Mouse (Mus musculus) frontal cortex, adult 2 months (tissue): ENCODE results near the gene Sgpp1. TPM values are rescaled to one million over a fixed set of nuclear protein-coding genes. Genes with fewer than 3 reads are reported as not detected.

Experiments used
- DNase-seq, 2 experiments: peaks; one replicate each; pipeline ENCODE4 v3.0.0; 2022; ENCODE audit warnings: low spot score in 1 of 2; ENCODE audit errors: extremely low spot score in 1 of 2
- polyA plus RNA-seq: library from polyadenylated mRNA; depleted of rRNA; stranded (reverse); fragments of >200 nt; gene quantifications from 2 replicates; pipeline ENCODE4 v1.2.3, GENCODE M21; 2012; rRNA removed

Gene Sgpp1
- polyA plus RNA-seq, result 26.4 and 29.3 TPM in 2 replicates

- DNase-seq, result peak; percentile 40 to 76
Measured at GRCm38 (mm10) chr12:75735246-75736200, at the start of gene Sgpp1. TSS of gene Sgpp1 (minus strand) at chr12:75735729.

GRCm38 (mm10) chr12:75784271-75784751, 48.8 kb upstream of the Sgpp1 start:
- DNase-seq, result no peak

- DNase-seq, result no peak
Measured at GRCm38 (mm10) chr12:75781995-75782394, 46.5 kb upstream of the Sgpp1 start.

GRCm38 (mm10) chr12:75781445-75781844, 45.9 kb upstream of the Sgpp1 start:
- no peak for DNase-seq

GRCm38 (mm10) chr12:75772424-75773034, 37.0 kb upstream of the Sgpp1 start:
- DNase-seq, result peak in 1 of 2 experiments; percentile 62

GRCm38 (mm10) chr12:75771410-75771809, 35.9 kb upstream of the Sgpp1 start:
- no peak for DNase-seq

GRCm38 (mm10) chr12:75766885-75767317, 31.4 kb upstream of the Sgpp1 start:
- DNase-seq, result no peak

- no peak for DNase-seq
Measured at GRCm38 (mm10) chr12:75766395-75766794, 30.9 kb upstream of the Sgpp1 start.

GRCm38 (mm10) chr12:75765751-75766150, 30.2 kb upstream of the Sgpp1 start:
- no peak for DNase-seq

GRCm38 (mm10) chr12:75756387-75756786, 20.9 kb upstream of the Sgpp1 start:
- DNase-seq, result no peak

- DNase-seq, result no peak
Measured at GRCm38 (mm10) chr12:75753730-75754129, 18.2 kb upstream of the Sgpp1 start.

GRCm38 (mm10) chr12:75752077-75752476, 16.5 kb upstream of the Sgpp1 start:
- no peak for DNase-seq

GRCm38 (mm10) chr12:75748574-75748973, 13.0 kb upstream of the Sgpp1 start:
- DNase-seq, result no peak

- DNase-seq, result no peak
Measured at GRCm38 (mm10) chr12:75745697-75746290, 10.3 kb upstream of the Sgpp1 start.

GRCm38 (mm10) chr12:75742101-75742500, 6.6 kb upstream of the Sgpp1 start:
- no peak for DNase-seq

- DNase-seq, result no peak
Measured at GRCm38 (mm10) chr12:75741273-75741672, 5.7 kb upstream of the Sgpp1 start.

- no peak for DNase-seq
Measured at GRCm38 (mm10) chr12:75740451-75740850, 4.9 kb upstream of the Sgpp1 start.

- DNase-seq, result no peak
Measured at GRCm38 (mm10) chr12:75739611-75740010, 4.1 kb upstream of the Sgpp1 start.

- DNase-seq, result no peak
Measured at GRCm38 (mm10) chr12:75736296-75736695, 767 bp upstream of the Sgpp1 start.

- no peak for DNase-seq
Measured at GRCm38 (mm10) chr12:75734891-75735245, 661 bp downstream of the Sgpp1 start.

GRCm38 (mm10) chr12:75734167-75734566, 1.4 kb downstream of the Sgpp1 start:
- peak in 1 of 2 experiments; percentile 13 for DNase-seq
